Mouse (Mus musculus): ENCODE measurements around the gene Rars. TPM values are rescaled to one million over a fixed set of nuclear protein-coding genes. Genes with fewer than 3 reads are reported as not detected.

Rars gene
- total RNA-seq (2014; rRNA removed) (41.3 and 45.8 TPM in 2 replicates), polyA plus RNA-seq (2015; fragmentation: Nextera tagmentation; extraction: Ambion mirVana) (61.9 and 66.2 TPM in 2 replicates)

DNA sequence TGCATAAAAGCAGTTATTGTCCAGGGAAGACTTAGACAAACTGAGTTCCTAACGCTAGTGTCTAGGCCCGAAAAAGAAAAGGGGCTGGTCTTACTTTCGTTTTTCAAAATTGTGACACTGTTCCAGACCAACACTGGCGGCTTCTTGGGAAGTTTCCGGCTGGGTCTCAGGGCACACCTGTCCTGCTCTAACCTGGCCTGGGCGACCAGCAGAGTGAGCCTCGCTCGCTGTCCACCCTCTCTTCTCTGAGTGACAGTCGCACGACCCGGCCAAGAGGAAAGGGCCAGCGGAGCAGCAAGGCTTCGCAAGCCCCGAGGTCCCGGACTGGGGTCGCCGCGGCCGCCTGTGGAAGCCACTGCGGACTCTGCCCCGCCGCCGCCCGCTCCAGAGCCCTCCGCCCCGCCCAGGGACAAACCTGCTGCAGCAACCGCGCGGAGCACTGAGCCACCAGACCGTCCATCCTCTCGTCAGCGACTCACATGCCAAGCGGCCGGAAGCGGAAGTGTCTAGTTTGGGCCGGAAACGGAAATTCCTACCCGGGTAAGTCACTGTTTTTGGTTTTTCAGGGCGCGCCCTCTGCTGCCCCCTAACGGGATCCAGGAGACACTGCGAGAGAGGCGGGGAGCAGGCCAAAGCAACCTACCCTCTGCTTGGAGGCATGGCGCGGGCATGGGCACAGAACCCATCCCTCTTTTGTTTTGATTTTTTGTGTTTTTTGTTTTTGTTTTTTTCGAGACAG lies at the start of gene Rars:
TSS of gene Rars (minus strand) at position 485 of the 739 bp plus-strand sequence.
- peak within 1 kb of the TSS; percentile 78 for H3K9ac ChIP-seq (replicated peaks; ENCODE audit: low read length, poor library complexity, severe bottlenecking)
- 2% methylated on average over 46 of the region's 46 CpGs for WGBS
- DNase-seq (ENCODE audit: low spot score) (peak; percentile 94), ATAC-seq (ENCODE audit: low FRiP score) (peak; percentile 90)
- peak within 1 kb of the TSS; percentile 90 for H3K4me3 ChIP-seq (ENCODE audit: low read depth, low read length)
- peak within 1 kb of the TSS; percentile 75 for H3K4me2 ChIP-seq (ENCODE audit: low read depth, low read length, poor library complexity, severe bottlenecking)
- H3K9me3 ChIP-seq (ENCODE audit: low read length) = no peaks in the 10 kb centered on the region
- H3K4me1 ChIP-seq (ENCODE audit: insufficient read depth, low read length) = no peaks in the 10 kb centered on the region; the same call in 1 of the 2 replicates
- peaks cover 12% of the 10 kb centered on the region for H3K36me3 ChIP-seq (ENCODE audit: insufficient read depth, low read length)
- TF ChIP-seq CTCF (IDR thresholded peaks at IDR 0.05) = peak; percentile 93
- no peaks in the 10 kb centered on the region for H3K27me3 ChIP-seq (ENCODE audit: insufficient read depth, low read length)
- peak within 1 kb of the TSS; percentile 51; the same call in 1 of the 2 replicates for H3K27ac ChIP-seq (ENCODE audit: low read depth, low read length)

DNA sequence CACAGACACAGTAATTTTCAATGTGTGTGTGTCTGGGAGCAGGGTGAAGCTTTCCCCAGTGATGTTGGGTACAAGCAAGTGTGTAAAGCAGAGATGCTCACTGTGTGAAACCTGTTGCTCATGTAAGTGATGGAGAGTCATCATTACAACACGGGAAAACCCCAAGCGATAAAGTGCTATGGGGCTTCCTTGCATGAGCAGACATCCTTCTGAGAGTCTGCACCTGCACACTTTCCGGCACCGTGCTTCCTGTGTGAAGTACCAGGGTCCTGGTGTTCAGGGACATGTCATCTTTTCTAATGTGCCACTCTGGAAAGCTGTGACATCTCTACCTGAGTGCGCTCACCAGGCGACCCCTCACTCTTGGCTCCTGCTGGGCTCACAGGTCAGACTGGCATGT lies 48.5 kb upstream of the Rars start:
- no peak for ATAC-seq (ENCODE audit: low FRiP score)
- no peak for DNase-seq (ENCODE audit: low spot score)

DNA sequence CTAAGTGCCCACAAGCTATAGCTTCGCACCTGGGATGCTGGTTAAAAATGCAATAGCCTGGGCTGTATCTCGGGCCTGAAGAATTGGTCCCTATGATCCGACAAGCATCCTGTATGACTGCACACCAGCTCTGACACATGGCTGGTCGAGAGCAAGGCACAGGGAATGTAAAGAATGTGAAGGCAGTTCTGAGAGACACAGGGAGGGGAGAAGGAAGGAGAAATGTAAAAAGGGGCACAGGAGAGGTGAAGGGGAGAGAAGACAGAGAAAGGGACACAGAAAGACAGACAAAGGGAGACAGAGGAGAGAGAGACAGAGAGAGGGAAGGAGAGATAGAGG lies 44.2 kb upstream of the Rars start:
- H3K4me3 ChIP-seq (ENCODE audit: low read depth, low read length) = no peak overlapping the region
- H3K9me3 ChIP-seq (ENCODE audit: low read length) = no peaks in the 10 kb centered on the region
- no peak overlapping the region for H3K9ac ChIP-seq (replicated peaks; ENCODE audit: low read length, poor library complexity, severe bottlenecking)
- H3K27ac ChIP-seq (ENCODE audit: low read depth, low read length) = no peak overlapping the region
- H3K4me1 ChIP-seq (ENCODE audit: insufficient read depth, low read length) = no peaks in the 10 kb centered on the region; the same call in 1 of the 2 replicates
- H3K27me3 ChIP-seq (ENCODE audit: insufficient read depth, low read length) = no peaks in the 10 kb centered on the region
- DNase-seq (ENCODE audit: low spot score) (no peak), ATAC-seq (ENCODE audit: low FRiP score) (no peak)
- no peak for TF ChIP-seq CTCF (IDR thresholded peaks at IDR 0.05)
- peaks cover 12% of the 10 kb centered on the region; the same call in 1 of the 2 replicates for H3K36me3 ChIP-seq (ENCODE audit: insufficient read depth, low read length)
- WGBS = 55% methylated on average over 4 of the region's 4 CpGs
- H3K4me2 ChIP-seq (ENCODE audit: low read depth, low read length, poor library complexity, severe bottlenecking) = no peak overlapping the region

More for the DNA sequence above, 48.5 kb upstream of the Rars start:
- Histone ChIP-seq H3K27me3 (ENCODE audit: insufficient read depth, low read length) (no peaks in the 10 kb centered on the region), H3K9ac (replicated peaks; ENCODE audit: low read length, poor library complexity, severe bottlenecking) (no peak overlapping the region), H3K36me3 (ENCODE audit: insufficient read depth, low read length) (peaks cover 6% of the 10 kb centered on the region; the same call in 1 of the 2 replicates), H3K4me2 (ENCODE audit: low read depth, low read length, poor library complexity, severe bottlenecking) (no peak overlapping the region), H3K9me3 (ENCODE audit: low read length) (no peaks in the 10 kb centered on the region), H3K4me1 (ENCODE audit: insufficient read depth, low read length) (no peaks in the 10 kb centered on the region), H3K4me3 (ENCODE audit: low read depth, low read length) (no peak overlapping the region), H3K27ac (ENCODE audit: low read depth, low read length) (no peak overlapping the region)
- TF ChIP-seq CTCF (IDR thresholded peaks at IDR 0.05) = no peak
- WGBS = 94% methylated on average over 6 of the region's 6 CpGs

DNA sequence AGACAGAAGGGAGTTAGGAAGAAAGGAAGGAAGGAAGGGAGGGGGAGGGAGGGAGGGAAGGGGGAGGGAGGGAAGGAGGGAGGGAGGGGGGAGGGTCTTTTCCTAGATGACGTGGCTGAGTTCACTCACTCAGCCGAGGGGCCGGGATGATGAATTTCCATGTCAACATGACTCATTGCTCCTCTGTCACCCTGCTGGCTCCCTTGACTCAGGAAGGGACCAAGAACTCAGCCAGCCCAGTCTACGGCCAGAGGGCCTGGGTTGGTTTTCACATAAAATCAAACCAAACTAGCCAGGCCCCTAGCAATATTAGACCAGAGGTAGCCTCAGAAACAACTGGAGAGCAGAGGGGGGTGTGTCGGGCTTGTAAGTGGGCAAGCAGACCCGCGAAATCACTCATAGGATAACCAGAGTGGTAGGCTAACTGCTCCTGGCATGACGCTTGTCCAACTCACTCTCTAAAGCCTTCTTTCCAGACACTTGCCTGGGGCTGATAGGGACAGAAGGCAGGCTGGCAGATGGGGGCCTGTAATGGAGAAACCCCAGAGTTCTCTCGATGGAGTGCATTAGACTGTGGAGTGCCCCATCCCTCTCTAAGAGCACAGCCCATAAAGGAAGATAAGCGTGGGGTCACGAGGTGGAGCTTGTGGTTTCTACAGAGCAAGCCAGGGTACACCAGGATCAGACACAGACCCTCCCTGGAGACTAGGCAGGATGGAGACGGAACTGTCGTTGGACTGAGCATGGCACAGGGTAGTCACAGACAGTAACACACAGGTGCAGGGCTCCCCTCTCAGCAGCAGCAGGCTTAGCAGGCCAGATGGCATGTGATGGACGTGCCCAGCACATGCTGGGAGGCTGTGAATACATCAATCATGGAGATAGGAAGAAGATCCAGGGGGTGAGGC lies 43.6 kb upstream of the Rars start:
- WGBS = 48% methylated on average over 14 of the region's 14 CpGs
- Histone ChIP-seq H3K4me1 (ENCODE audit: insufficient read depth, low read length) (no peaks in the 10 kb centered on the region; the same call in 1 of the 2 replicates), H3K36me3 (ENCODE audit: insufficient read depth, low read length) (peaks cover 9% of the 10 kb centered on the region; the same call in 1 of the 2 replicates), H3K27me3 (ENCODE audit: insufficient read depth, low read length) (no peaks in the 10 kb centered on the region), H3K4me2 (ENCODE audit: low read depth, low read length, poor library complexity, severe bottlenecking) (no peak overlapping the region), H3K4me3 (ENCODE audit: low read depth, low read length) (no peak overlapping the region), H3K27ac (ENCODE audit: low read depth, low read length) (no peak overlapping the region), H3K9ac (replicated peaks; ENCODE audit: low read length, poor library complexity, severe bottlenecking) (no peak overlapping the region), H3K9me3 (ENCODE audit: low read length) (no peaks in the 10 kb centered on the region)
- TF ChIP-seq CTCF (IDR thresholded peaks at IDR 0.05) = no peak
- peak; percentile 68 for DNase-seq (ENCODE audit: low spot score)
- no peak for ATAC-seq (ENCODE audit: low FRiP score)

DNA sequence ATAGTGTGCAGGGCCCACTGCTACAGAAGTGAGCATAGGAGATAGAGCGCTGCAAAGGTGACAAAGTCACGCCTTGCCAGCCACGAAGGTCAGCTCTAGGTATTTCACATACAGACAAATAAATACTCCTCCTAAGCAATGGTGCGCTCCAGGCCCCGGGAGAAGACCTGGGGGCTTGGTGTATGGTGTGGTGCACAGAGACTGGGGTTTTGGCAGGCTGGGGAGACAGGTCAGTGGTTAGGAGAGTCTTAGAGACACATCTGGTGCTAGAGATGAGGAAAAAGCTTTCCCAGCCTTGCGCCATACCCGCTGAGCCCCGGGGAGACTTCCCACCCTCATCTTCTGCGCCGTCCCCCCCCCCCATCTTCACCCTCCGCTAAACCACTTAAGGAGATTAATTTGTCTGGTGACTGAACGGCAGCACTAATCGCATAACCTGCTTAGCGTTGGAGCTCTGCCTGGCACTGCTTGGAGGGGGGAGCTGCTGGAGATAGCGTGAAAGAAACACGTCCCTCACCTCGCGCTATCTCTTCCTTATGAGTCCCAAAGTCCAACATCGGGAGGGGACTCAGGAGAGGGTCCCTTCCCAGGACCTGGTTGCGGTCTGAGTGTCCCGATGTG lies 39.4 kb upstream of the Rars start:
- Histone ChIP-seq H3K4me2 (ENCODE audit: low read depth, low read length, poor library complexity, severe bottlenecking) (peak overlapping the region; percentile 38), H3K4me1 (ENCODE audit: insufficient read depth, low read length) (no peaks in the 10 kb centered on the region; the same call in 1 of the 2 replicates), H3K27ac (ENCODE audit: low read depth, low read length) (no peak overlapping the region), H3K36me3 (ENCODE audit: insufficient read depth, low read length) (peaks cover 19% of the 10 kb centered on the region; the same call in 1 of the 2 replicates), H3K27me3 (ENCODE audit: insufficient read depth, low read length) (no peaks in the 10 kb centered on the region), H3K9me3 (ENCODE audit: low read length) (no peaks in the 10 kb centered on the region), H3K4me3 (ENCODE audit: low read depth, low read length) (peak overlapping the region; percentile 8; the same call in 1 of the 2 replicates), H3K9ac (replicated peaks; ENCODE audit: low read length, poor library complexity, severe bottlenecking) (peak overlapping the region; percentile 14; the same call in 1 of the 2 replicates)
- WGBS = 11% methylated on average over 21 of the region's 21 CpGs
- ATAC-seq (ENCODE audit: low FRiP score) (peak; percentile 62; the same call in 1 of the 2 replicates), DNase-seq (ENCODE audit: low spot score) (peak; percentile 63)
- no peak for TF ChIP-seq CTCF (IDR thresholded peaks at IDR 0.05)
